Mouse (Mus musculus): Measurements from ENCODE around the gene Gjb6. TPM values are rescaled to one million over a fixed set of nuclear protein-coding genes. Genes with fewer than 3 reads are reported as not detected.

Gjb6 gene
- polyA plus RNA-seq, 1 experiment: 102 TPM

GRCm38 (mm10) chr14:57084180-57084668 lies 49.2 kb downstream of the Gjb6 start:
- 56% methylated on average over 11 of the region's 11 CpGs for WGBS
- no peaks in the 10 kb centered on the region for H3K4me1 ChIP-seq (ENCODE audit: control insufficient read depth, insufficient read depth, low read length)
- H3K4me3 ChIP-seq (replicated peaks; ENCODE audit: insufficient read depth, low read depth, low read length): no peak overlapping the region
- DNase-seq: no peak
- no peak overlapping the region for H3K27ac ChIP-seq (ENCODE audit: insufficient read depth, low read length)
- no peaks in the 10 kb centered on the region for H3K27me3 ChIP-seq (ENCODE audit: control insufficient read depth, insufficient read depth, low read length)
- TF ChIP-seq POLR2A (IDR thresholded peaks at IDR 0.05; ENCODE audit: borderline replicate concordance, insufficient read depth, low read length) (no peak), CTCF (IDR thresholded peaks at IDR 0.05; ENCODE audit: borderline replicate concordance, insufficient read depth, low read depth, low read length) (no peak)

- Histone ChIP-seq H3K27ac (ENCODE audit: insufficient read depth, low read length) (no peak overlapping the region), H3K4me1 (ENCODE audit: control insufficient read depth, insufficient read depth, low read length) (no peaks in the 10 kb centered on the region), H3K4me3 (replicated peaks; ENCODE audit: insufficient read depth, low read depth, low read length) (no peak overlapping the region), H3K27me3 (ENCODE audit: control insufficient read depth, insufficient read depth, low read length) (no peaks in the 10 kb centered on the region)
- 97% methylated on average over 1 of the region's 1 CpGs for WGBS
- DNase-seq: no peak
- TF ChIP-seq POLR2A (IDR thresholded peaks at IDR 0.05; ENCODE audit: borderline replicate concordance, insufficient read depth, low read length) (no peak), CTCF (IDR thresholded peaks at IDR 0.05; ENCODE audit: borderline replicate concordance, insufficient read depth, low read depth, low read length) (no peak)
Observed at GRCm38 (mm10) chr14:57082863-57083262, 50.5 kb downstream of the Gjb6 start.

GRCm38 (mm10) chr14:57075537-57075936 lies 57.9 kb downstream of the Gjb6 start:
- H3K27ac ChIP-seq (ENCODE audit: insufficient read depth, low read length): no peak overlapping the region
- TF ChIP-seq CTCF (IDR thresholded peaks at IDR 0.05; ENCODE audit: borderline replicate concordance, insufficient read depth, low read depth, low read length): no peak
- TF ChIP-seq POLR2A (IDR thresholded peaks at IDR 0.05; ENCODE audit: borderline replicate concordance, insufficient read depth, low read length): no peak
- no peak for DNase-seq
- H3K4me3 ChIP-seq (replicated peaks; ENCODE audit: insufficient read depth, low read depth, low read length): no peak overlapping the region
- WGBS: 81% methylated on average over 6 of the region's 6 CpGs
- no peaks in the 10 kb centered on the region for H3K4me1 ChIP-seq (ENCODE audit: control insufficient read depth, insufficient read depth, low read length)
- H3K27me3 ChIP-seq (ENCODE audit: control insufficient read depth, insufficient read depth, low read length): no peaks in the 10 kb centered on the region

Other genes with a start within 250 kb of the Gjb6 start
- 41.5 and 44.3 TPM in 2 replicates for gene Zmym2, start 247.0 kb downstream of the Gjb6 start, polyA plus RNA-seq (2012; rRNA removed)
- gene Gja3, start 75.5 kb downstream of the Gjb6 start, polyA plus RNA-seq (2012; rRNA removed): 0.08 TPM in 1 of 2 replicates, not detected in the other
- gene Gjb2, start 28.9 kb downstream of the Gjb6 start, polyA plus RNA-seq (2012; rRNA removed): 5.6 and 7.5 TPM in 2 replicates
- gene Gm4491, start 17.7 kb downstream of the Gjb6 start, polyA plus RNA-seq (2012; rRNA removed): 0.41 and 0.51 TPM in 2 replicates

Data from cerebellum, adult 2 months (tissue).